Mouse (Mus musculus) midbrain, embryonic 13.5 days (tissue): ENCODE results near the gene Adamts2. TPM values are rescaled to one million over a fixed set of nuclear protein-coding genes. Genes with fewer than 3 reads are reported as not detected.

Source experiments
- ATAC-seq: fragments of 200-750 bp; cut with Nextera tagmentation; 2 replicates; pipeline ENCODE4 v1.8.0; 2017; ENCODE audit warnings: mild to moderate bottlenecking, moderate TSS enrichment, moderate library complexity
- H3K27ac ChIP-seq: fragments of 300-500 bp; sonication (generic); 2 replicates; pipeline ENCODE4 v1.5.1; 2015; ENCODE audit warnings: inconsistent platforms, mild to moderate bottlenecking, moderate library complexity
- H3K27me3 ChIP-seq: fragments of 300-500 bp; sonication (generic); 2 replicates; pipeline ENCODE4 v1.6.1; 2015; ENCODE audit warnings: mild to moderate bottlenecking, inconsistent platforms
- H3K36me3 ChIP-seq: fragments of 300-500 bp; sonication (generic); 2 replicates; pipeline ENCODE4 v1.6.1; 2015; ENCODE audit warnings: mild to moderate bottlenecking, inconsistent platforms
- H3K4me1 ChIP-seq: fragments of 300-500 bp; sonication (generic); replicated peaks from 2 replicates; pipeline ENCODE4 v1.6.1; 2015; ENCODE audit warnings: inconsistent platforms
- H3K4me2 ChIP-seq: fragments of 300-500 bp; sonication (generic); replicated peaks from 2 replicates; pipeline ENCODE4 v1.6.1; 2015; ENCODE audit warnings: moderate library complexity, mild to moderate bottlenecking, inconsistent platforms
- H3K4me3 ChIP-seq: fragments of 300-500 bp; sonication (generic); replicated peaks from 2 replicates; pipeline ENCODE4 v1.5.1; 2015; ENCODE audit warnings: mild to moderate bottlenecking, inconsistent platforms
- H3K9ac ChIP-seq: fragments of 300-500 bp; sonication (generic); replicated peaks from 2 replicates; pipeline ENCODE4 v1.6.1; 2015; ENCODE audit warnings: mild to moderate bottlenecking, inconsistent platforms
- H3K9me3 ChIP-seq: fragments of 300-500 bp; sonication (generic); 2 replicates; pipeline ENCODE4 v1.6.1; 2016; ENCODE audit warnings: mild to moderate bottlenecking, inconsistent platforms
- WGBS: fragments of 180-500 bp; shearing (Covaris S2); methylation state at CpG from one replicate; pipeline ENCODE4 v1.1.7; 2015; 5-methylcytosine and 5-hydroxymethylcytosine counted together
- polyA plus RNA-seq: library from polyadenylated mRNA; unstranded; fragments of >200 nt; fragmentation: Nextera tagmentation; extraction: Ambion mirVana; gene quantifications from 2 replicates; pipeline ENCODE4 v1.2.1, GENCODE M21; 2015

Adamts2 gene
- polyA plus RNA-seq, 1 experiment from 2014 or later, result 1.9 TPM

DNA sequence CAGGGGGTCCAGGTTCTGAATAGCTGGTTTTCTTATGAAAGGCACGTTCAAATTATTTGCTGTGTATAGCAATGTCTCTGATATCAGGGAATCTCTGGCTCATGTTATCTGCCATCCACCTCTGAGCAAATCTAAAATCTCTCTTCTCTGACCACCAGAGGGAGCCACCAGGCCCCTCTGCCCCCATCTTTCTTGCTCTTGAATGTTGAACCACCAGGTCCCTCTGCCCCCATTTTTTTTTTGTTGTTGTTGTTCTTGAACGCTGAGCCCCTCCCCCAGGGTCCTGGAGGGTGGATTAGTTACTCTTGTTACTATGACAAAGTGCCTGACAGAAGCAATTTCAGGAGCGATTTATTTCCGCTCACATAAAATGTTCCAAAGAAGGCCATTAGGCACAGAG, 155.9 kb downstream of the Adamts2 start:
- 53% methylated on average over 4 of the region's 4 CpGs for WGBS
- Histone ChIP-seq H3K27ac (no peak overlapping the region), H3K4me3 (no peak overlapping the region), H3K9ac (no peak overlapping the region), H3K4me2 (no peak overlapping the region), H3K9me3 (no peaks in the 10 kb centered on the region), H3K4me1 (no peaks in the 10 kb centered on the region), H3K36me3 (no peaks in the 10 kb centered on the region), H3K27me3 (no peaks in the 10 kb centered on the region)
- ATAC-seq, result no peak

DNA sequence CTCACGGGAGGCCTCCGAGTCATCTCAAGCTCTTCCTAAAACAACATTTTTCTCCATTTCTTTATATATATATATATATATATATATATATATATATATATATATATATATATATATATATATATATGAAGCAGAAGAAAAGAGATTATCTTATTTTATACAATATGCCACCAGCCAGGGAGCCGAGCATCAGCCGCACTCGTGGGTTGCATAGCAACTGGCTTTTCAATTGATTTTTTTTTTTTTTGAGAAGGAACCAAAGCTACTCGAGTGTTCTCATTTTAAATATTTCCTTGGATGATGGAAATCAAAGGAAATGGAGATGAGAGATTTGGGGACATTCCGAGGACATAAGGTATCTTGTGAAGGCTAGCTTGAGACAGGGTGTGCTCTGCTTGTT, 164.6 kb downstream of the Adamts2 start:
- Histone ChIP-seq H3K27me3 (peaks cover 6% of the 10 kb centered on the region; the same call in 1 of the 2 replicates), H3K36me3 (no peaks in the 10 kb centered on the region), H3K4me3 (no peak overlapping the region), H3K4me1 (peaks cover 7% of the 10 kb centered on the region; the same call in 1 of the 2 replicates), H3K27ac (no peak overlapping the region), H3K9me3 (no peaks in the 10 kb centered on the region), H3K9ac (no peak overlapping the region), H3K4me2 (no peak overlapping the region)
- ATAC-seq, result no peak
- 80% methylated on average over 7 of the region's 7 CpGs for WGBS

DNA sequence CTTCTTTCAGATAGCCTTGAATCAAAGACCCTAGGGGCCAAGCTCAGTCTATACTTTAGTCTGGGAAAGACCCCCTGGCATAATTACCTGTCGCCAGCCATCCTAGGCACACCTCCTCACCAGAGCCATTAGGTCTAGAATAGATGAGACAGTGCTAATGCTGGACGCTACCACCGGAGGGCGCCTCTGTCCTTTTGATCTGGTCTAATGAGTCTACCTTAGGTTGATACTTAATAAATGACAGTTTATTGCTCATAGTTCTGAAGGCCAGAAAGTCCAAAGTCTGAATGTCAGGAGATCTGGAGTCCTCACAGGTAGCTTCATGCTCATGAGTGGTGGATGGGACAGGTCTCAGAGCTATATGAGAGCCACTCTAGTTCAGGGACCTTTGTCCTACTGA, 165.2 kb downstream of the Adamts2 start:
- peaks cover 7% of the 10 kb centered on the region; the same call in 1 of the 2 replicates for H3K4me1 ChIP-seq
- H3K4me3 ChIP-seq, result no peak overlapping the region
- no peak overlapping the region for H3K27ac ChIP-seq
- no peak overlapping the region for H3K4me2 ChIP-seq
- no peaks in the 10 kb centered on the region for H3K9me3 ChIP-seq
- ATAC-seq, result no peak
- H3K9ac ChIP-seq, result no peak overlapping the region
- H3K27me3 ChIP-seq, result peaks cover 6% of the 10 kb centered on the region; the same call in 1 of the 2 replicates
- 26% methylated on average over 4 of the region's 4 CpGs for WGBS
- H3K36me3 ChIP-seq, result no peaks in the 10 kb centered on the region

DNA sequence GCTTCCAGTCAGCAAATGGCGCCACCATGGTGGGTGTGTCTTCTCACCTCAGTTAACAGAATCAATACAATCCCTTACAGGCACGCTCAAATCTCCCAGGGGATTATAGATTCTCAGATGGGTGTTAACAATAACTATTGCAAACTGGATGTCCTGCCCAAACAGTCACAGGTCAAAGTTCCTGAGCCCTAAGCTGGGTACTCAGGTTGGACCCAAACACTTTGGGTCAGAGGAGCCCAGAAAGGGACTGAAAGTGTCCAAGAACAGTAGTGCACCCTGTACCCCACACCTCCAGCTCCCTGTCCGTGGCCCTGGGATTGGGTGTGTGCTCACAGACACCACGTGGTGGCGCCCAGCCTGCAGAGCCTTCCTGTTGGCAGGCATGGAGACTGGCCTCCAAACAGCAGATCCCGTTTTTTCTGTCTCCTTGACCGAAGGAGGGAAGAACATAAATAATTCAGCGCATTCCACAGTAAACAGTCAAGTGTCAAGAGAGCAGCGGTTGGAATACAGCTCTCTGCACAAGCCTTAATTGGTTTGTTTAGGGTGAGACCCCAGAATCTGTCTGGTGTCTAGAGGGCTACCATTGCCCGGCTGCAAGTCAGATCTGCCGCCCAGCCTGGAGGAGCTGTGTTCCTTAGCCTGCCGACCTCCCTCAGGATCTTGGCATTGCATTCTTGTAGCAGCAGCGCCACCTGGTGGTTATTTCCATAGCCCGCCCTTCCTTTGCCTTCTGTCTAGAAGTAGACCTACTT, 167.3 kb downstream of the Adamts2 start:
- WGBS, result 9% methylated on average over 14 of the region's 14 CpGs
- Histone ChIP-seq H3K36me3 (no peaks in the 10 kb centered on the region), H3K9ac (peak overlapping the region; percentile 25; the same call in 1 of the 2 replicates), H3K27ac (peak overlapping the region; percentile 31; the same call in 1 of the 2 replicates), H3K9me3 (no peaks in the 10 kb centered on the region), H3K4me2 (peak overlapping the region; percentile 54), H3K27me3 (peaks cover 6% of the 10 kb centered on the region; the same call in 1 of the 2 replicates), H3K4me3 (peak overlapping the region; percentile 32), H3K4me1 (peaks cover 7% of the 10 kb centered on the region; the same call in 1 of the 2 replicates)
- ATAC-seq, result peak; percentile 95

DNA sequence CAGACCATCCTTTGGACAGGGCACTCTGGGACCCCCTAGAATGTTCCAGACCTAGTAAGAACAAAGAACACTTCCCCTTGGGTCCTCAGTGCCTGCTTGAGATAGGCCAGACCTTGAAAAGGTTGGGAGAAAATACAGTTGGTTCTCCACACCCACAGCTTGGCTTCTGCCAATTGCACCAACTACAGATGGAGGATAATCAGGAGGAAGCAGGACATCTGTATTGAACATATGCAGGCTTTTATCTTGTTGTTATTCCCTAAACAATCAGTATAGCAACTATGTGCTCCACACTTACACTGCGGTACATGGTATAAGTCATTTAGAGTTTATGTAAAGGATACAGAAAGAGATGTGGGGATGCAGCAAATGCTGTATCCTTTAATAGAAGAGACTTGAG, 169.1 kb downstream of the Adamts2 start:
- Histone ChIP-seq H3K9me3 (no peaks in the 10 kb centered on the region), H3K36me3 (no peaks in the 10 kb centered on the region), H3K27ac (no peak overlapping the region), H3K4me3 (no peak overlapping the region), H3K4me1 (peaks cover 7% of the 10 kb centered on the region; the same call in 1 of the 2 replicates), H3K27me3 (peaks cover 6% of the 10 kb centered on the region; the same call in 1 of the 2 replicates), H3K9ac (no peak overlapping the region; the same call in 1 of the 2 replicates), H3K4me2 (no peak overlapping the region)
- no peak for ATAC-seq
- 95% methylated on average over 1 of the region's 1 CpGs for WGBS

DNA sequence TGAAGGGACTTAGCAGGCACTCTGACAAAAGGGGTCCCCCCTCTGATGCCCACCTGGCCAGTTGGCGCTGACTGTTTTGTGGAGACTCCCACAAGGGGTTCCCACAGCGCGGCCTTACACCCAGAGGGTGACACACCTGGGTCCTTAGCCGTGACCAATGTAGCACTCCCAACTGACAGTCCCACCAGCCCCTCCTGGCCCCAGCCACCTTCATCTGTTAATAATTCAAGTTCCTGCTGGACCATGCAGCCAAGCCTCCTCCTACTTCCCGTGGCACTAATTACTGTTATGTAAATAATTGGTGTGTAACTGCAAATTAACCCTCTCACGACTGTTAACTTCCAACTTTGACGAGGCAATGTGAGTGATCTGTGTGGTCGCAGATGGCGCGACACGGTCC, 195.8 kb downstream of the Adamts2 start:
- ATAC-seq, result no peak
- no peaks in the 10 kb centered on the region for H3K9me3 ChIP-seq
- H3K4me3 ChIP-seq, result no peak overlapping the region
- WGBS, result 84% methylated on average over 11 of the region's 11 CpGs
- H3K27me3 ChIP-seq, result no peaks in the 10 kb centered on the region
- H3K36me3 ChIP-seq, result no peaks in the 10 kb centered on the region
- no peak overlapping the region for H3K9ac ChIP-seq
- H3K27ac ChIP-seq, result no peak overlapping the region
- H3K4me1 ChIP-seq, result no peaks in the 10 kb centered on the region
- H3K4me2 ChIP-seq, result no peak overlapping the region

DNA sequence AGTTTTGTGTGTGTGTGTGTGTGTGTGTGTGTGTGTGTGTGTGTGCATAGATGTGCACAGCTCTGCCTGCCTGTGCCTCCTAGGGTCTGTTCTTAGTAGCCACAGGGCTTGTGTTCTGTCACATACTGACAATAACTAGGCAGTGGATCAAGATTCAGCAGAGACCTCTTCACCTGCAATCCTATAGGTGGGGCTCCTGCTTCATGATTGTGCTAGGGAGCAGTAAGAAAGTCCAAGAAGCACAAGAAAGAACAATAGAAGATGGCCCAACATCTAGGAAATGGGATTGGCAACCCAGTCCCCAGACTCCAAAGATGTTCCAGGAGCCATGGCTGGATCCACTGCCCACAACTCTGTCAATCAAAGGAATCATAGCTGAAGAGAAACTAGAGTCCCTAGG, 197.0 kb downstream of the Adamts2 start:
- no peaks in the 10 kb centered on the region for H3K27me3 ChIP-seq
- H3K36me3 ChIP-seq, result no peaks in the 10 kb centered on the region

DNA sequence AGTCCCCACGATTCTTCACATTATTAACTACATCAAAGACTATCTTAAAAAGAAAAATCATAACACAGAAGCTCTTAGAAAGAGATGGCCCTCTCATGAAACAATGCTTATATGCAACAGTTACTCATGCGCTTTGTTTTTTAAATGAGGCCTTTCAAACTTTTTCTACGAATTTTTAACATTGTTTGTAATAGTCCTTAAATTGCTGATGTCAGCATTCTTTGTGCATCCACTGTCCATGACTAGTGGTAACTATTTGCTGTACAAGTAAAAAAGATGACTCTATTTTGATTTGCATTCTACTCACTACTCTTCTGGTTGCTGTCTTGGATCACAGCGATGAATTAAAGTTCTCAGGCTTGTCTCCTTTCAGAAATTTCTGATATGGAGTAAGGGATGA, 212.3 kb downstream of the Adamts2 start:
- Histone ChIP-seq H3K27me3 (no peaks in the 10 kb centered on the region), H3K4me2 (no peak overlapping the region), H3K4me1 (no peaks in the 10 kb centered on the region), H3K27ac (no peak overlapping the region), H3K9ac (no peak overlapping the region), H3K9me3 (peaks cover 52% of the 10 kb centered on the region), H3K36me3 (peaks cover 97% of the 10 kb centered on the region), H3K4me3 (no peak overlapping the region)
- ATAC-seq, result no peak
- 96% methylated on average over 4 of the region's 4 CpGs for WGBS

More for the DNA sequence above, 197.0 kb downstream of the Adamts2 start:
- no peaks in the 10 kb centered on the region for H3K4me1 ChIP-seq
- H3K9ac ChIP-seq, result no peak overlapping the region
- H3K4me2 ChIP-seq, result no peak overlapping the region
- no peak overlapping the region for H3K27ac ChIP-seq
- ATAC-seq, result no peak
- H3K4me3 ChIP-seq, result no peak overlapping the region
- H3K9me3 ChIP-seq, result no peaks in the 10 kb centered on the region

DNA sequence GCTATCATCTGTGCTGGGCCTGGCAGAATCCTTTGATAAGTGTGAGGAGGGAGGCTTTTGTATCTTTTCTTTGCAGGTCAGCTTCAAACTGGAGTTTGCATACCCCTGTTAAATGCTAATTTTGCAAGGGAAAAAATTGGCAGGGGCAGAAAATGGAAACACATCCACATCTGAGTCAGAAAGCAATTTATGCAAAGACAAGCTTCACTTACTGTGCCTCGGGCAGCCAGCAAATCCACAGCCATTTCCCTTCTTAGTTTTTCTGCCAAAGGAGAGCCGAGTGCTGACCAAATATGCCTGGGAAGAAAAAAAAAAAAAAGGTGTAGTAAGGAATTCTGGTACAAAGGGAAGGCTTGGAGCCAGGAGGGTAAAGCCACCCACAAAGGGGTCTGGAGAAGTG, 224.3 kb downstream of the Adamts2 start:
- 60% methylated on average over 2 of the region's 2 CpGs for WGBS
- Histone ChIP-seq H3K4me1 (peaks cover 16% of the 10 kb centered on the region), H3K9me3 (no peaks in the 10 kb centered on the region), H3K4me2 (peak overlapping the region; percentile 65), H3K4me3 (peak overlapping the region; percentile 61), H3K27ac (no peak overlapping the region), H3K27me3 (no peaks in the 10 kb centered on the region), H3K36me3 (peaks cover 43% of the 10 kb centered on the region), H3K9ac (peak overlapping the region; percentile 79)
- no peak for ATAC-seq

DNA sequence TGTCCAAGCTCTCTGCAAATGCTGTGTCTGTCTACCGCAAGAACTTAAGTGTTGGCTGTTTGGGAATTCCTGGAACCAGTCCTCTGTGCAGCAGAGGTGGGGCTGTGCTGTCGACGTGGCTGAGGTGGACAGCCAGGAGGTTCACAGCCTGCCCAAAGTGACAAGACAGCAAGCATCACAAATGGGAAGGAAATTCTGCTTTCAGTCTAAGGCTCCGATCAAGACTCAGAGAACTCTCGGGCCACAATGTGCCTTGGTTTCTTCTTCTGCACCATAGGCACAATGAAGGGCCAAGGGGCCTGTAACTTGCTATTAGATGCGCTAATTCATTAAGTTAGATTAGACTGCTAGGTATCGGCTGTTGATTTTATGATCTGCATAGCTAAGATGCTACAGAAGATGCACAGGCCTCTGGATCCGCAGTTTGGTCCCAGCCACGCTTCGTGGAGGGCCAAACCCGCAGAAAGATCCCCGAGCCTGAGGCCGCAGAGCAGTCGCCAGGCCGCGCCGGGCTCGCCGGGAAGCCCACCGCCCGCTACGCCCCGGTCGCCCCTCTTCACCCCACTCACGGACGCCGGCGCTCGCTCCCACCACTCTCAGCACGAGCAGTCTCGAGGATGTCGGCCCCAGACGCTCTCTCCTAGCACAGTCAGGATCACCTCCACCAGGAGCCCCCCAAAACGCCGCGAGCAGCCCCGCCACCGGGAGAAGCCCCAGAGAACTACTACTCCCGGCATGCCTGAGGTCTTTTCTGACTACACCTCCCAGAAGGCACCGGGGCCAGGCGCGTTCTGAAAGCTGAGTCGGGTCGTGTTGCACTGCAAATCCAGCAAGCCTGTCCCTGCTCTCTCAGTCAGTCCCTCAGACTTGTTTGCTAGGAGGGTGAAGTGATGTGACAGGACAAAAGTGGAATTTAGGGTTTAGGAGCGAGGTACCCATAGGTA, 225.4 kb downstream of the Adamts2 start, which contains the start of gene Zfp354c:
Gene Zfp354c (minus strand): TSS at position 715 of the 944 bp plus-strand sequence.
- ATAC-seq, result peak; percentile 97
- peaks cover 34% of the 10 kb centered on the region for H3K36me3 ChIP-seq
- 2% methylated on average over 43 of the region's 45 CpGs for WGBS
- H3K27me3 ChIP-seq, result no peaks in the 10 kb centered on the region
- H3K4me1 ChIP-seq, result peaks cover 16% of the 10 kb centered on the region
- peak within 1 kb of the TSS; percentile 61 for H3K4me3 ChIP-seq
- H3K9ac ChIP-seq, result peak within 1 kb of the TSS; percentile 79
- H3K27ac ChIP-seq, result peak within 1 kb of the TSS; percentile 67
- H3K9me3 ChIP-seq, result no peaks in the 10 kb centered on the region
- H3K4me2 ChIP-seq, result peak within 1 kb of the TSS; percentile 65

DNA sequence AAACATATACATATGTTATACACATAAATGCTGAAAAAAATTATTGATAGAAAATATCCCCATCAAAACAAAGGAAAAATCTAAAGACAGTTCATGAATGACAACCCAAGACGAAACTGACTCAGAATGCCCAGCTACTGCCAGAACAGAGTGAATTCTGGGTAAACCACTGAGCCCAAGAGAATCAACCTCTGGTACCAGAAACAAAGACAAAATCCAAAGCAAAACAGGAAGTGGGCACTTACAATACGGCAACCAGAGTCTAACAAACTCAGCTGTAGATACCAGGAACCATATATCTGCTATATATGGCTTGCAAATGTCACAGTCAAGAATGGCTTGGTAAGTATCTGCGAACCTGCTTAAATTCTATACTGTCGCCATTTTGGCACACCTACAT, 233.8 kb downstream of the Adamts2 start:
- H3K27ac ChIP-seq, result no peak overlapping the region
- 87% methylated on average over 4 of the region's 4 CpGs for WGBS

More for the DNA sequence above, 233.8 kb downstream of the Adamts2 start:
- Histone ChIP-seq H3K27me3 (no peaks in the 10 kb centered on the region), H3K4me3 (no peak overlapping the region), H3K9me3 (peaks cover 11% of the 10 kb centered on the region; the same call in 1 of the 2 replicates), H3K4me2 (no peak overlapping the region), H3K9ac (no peak overlapping the region), H3K36me3 (peaks cover 15% of the 10 kb centered on the region), H3K4me1 (peaks cover under 1% of the 10 kb centered on the region; the same call in 1 of the 2 replicates)
- no peak for ATAC-seq
